Mouse (Mus musculus) heart, postnatal 0 days (tissue): ENCODE measurements around the gene Adi1.

Experiments
- CTCF ChIP-seq: IDR thresholded peaks from 2 replicates; pipeline ENCODE4 v1.5.1; 2016; ENCODE audit warnings: antibody characterized with exemption, control low read depth, low read depth
- EP300 ChIP-seq: IDR thresholded peaks from 2 replicates; pipeline ENCODE4 v1.6.1; 2016; ENCODE audit warnings: antibody characterized with exemption, low read depth

DNA sequence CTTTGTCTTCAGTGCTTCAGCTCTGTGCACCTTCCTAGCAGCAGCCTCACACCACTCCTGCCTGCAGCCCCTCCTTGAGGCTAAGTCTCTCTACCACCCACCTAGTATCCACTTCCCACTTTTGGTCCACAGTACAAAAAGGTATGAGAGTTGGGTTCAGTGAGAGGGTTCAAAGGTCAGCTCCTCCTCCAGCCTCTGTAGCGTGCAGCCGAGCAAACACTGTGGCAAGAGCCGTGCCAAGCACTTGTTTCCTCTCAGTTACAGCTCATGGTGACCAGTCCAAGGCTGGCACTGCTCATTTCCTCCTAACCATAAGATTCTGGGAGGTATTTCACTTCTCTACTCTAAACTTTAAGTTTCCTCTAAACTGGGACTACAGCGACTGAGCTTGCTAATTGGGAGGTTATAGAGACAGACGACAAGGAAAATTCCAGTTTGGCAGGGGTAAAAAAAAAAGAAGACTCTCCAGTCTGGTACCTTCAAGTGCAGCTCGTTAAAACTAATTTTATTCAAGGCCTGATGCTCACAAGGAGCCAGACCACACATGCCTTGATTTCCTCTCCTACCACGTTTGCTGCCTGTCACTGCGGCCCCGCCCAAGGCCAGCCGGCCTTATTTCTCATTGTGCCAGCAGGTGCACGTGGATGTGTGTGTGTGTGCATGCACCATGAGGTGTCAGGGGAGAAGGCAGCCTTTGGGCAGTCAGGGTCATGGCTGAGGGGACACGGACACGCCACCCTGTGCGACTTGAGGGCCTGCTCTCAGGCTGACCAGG, 23.0 kb downstream of the Adi1 start:
- TF ChIP-seq CTCF = no peak
- no peak for TF ChIP-seq EP300
